Mouse (Mus musculus) kidney, adult 11 months (tissue): ENCODE results near the gene Tmem201.

Experiments used
- DNase-seq: peaks from one replicate; pipeline ENCODE4 v3.0.0; 2022

The Tmem201 gene

GRCm38 (mm10) chr4:149675378-149676261, 62.2 kb downstream of the Tmem201 start:
- DNase-seq = peak; percentile 47

GRCm38 (mm10) chr4:149674814-149675377, 62.9 kb downstream of the Tmem201 start:
- DNase-seq = no peak

- no peak for DNase-seq
Observed at GRCm38 (mm10) chr4:149672747-149673146, 65.1 kb downstream of the Tmem201 start.

- DNase-seq = no peak
Observed at GRCm38 (mm10) chr4:149671175-149671574, 66.7 kb downstream of the Tmem201 start.

GRCm38 (mm10) chr4:149665692-149666090, 72.2 kb downstream of the Tmem201 start:
- DNase-seq = no peak
